Mouse (Mus musculus) ES-CJ7 (cell line): ENCODE data around the gene Plscr3.

ENCODE experiments used
- DNase-seq: peaks from one replicate; pipeline ENCODE4 v3.0.0; 2011; ENCODE audit warnings: low read depth, low spot score

Plscr3 gene

DNA sequence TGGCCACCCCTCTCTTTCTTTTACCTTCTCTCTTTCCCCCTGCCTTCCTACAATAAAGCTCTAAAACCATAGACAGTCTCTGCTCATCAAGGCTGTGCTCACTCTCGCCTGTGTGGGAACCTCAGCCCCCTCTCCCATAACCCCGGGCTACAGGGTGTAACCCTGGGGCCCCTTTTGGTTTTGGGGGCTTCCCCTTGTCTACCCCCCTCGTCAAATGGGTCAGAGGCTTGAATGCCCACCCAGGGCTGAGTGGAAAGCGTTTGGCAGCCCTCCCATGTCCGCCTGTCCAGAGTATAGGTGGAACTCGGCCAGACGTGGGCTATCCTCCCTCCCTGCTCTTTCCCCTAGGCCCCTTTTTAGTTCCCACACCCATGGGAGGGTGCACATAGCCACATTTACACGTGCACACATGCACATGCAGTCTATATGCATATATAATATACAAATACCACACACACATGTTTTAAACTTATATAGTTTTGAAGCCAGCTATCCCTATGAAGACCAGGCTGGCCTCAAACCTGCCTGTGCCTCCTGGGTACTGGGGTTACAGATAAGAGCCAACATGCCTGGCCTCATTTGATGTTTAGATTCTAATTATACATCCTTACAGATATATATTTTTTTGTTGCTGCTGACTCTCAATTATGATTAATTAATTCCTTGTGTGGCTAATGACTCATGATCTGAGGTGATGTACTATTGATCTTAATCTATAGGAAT is 18.1 kb downstream of the Plscr3 start:
- DNase-seq: no peak

- DNase-seq: no peak
These were observed 19.4 kb downstream of the Plscr3 start for GRCm38 (mm10) chr11:69865561-69865960.

- no peak for DNase-seq
These were observed 21.2 kb downstream of the Plscr3 start for GRCm38 (mm10) chr11:69867335-69867734.

DNA sequence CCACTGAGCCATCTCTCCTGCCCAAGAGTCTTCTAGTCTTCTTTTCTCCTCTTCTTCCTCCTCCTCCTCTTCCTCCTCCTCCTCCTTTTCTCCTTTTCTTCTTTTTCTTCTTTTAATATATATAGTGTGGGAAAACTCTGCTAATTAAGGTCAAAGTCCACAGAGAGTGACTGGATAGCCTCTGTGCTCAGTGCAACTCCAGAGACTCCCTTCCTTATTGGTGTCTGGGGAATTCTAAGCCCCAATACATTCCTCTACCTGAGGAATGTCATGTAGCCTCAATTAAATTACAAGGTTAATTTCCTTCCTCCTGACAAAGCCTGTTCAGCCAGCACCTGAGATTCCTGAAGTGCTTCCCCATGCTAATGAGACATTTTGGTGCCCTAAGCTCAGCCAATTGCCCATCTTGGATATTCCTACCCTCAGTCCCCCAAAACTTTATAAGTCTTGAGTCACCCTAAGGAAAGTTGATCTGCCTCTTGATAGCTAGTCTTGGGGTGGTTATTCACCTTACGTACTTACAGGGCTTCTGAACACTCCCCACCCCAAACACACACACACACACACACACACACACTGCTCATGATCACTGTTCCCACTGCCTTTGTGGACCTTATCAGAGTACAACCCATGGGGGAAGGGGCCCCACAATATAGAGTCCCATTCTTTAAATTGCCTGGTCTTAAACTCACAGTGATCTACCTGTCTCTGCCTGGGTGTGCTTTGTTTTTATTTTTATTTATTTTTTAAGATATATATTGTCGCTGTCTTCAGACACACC is 24.3 kb downstream of the Plscr3 start:
- DNase-seq: no peak

- DNase-seq: no peak
These were observed 25.6 kb downstream of the Plscr3 start for GRCm38 (mm10) chr11:69871822-69872221.

GRCm38 (mm10) chr11:69872451-69872850 is 26.3 kb downstream of the Plscr3 start:
- DNase-seq: no peak

- no peak for DNase-seq
These were observed 30.0 kb downstream of the Plscr3 start for GRCm38 (mm10) chr11:69876186-69876585.

DNA sequence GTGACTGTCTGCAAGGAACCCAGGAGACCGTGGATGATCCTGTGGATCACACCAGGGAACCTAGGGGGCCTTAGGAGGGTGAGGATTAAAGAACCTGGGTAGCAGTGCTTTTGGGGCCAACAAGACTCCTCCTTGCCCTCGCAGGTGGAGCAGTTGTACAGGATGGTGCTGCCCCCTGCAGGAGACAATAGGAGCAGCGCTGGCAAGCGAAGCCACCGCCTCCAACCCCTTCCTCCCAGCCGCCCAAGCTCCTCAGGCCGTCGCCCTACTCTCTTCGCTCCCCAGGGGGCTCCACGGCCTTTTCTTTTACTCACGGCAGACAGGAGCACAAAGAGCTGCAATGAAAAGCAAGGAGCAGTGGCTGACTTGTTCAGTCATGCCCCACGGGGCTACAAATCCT is 30.7 kb downstream of the Plscr3 start:
- peak; percentile 95 for DNase-seq

- no peak for DNase-seq
These were observed 31.7 kb downstream of the Plscr3 start, which contains the start of gene Tmem95 for GRCm38 (mm10) chr11:69877878-69878277. Gene Tmem95 (minus strand): TSS chr11:69878018.

- no peak for DNase-seq
These were observed 32.2 kb downstream of the Plscr3 start for GRCm38 (mm10) chr11:69878399-69878798.

DNA sequence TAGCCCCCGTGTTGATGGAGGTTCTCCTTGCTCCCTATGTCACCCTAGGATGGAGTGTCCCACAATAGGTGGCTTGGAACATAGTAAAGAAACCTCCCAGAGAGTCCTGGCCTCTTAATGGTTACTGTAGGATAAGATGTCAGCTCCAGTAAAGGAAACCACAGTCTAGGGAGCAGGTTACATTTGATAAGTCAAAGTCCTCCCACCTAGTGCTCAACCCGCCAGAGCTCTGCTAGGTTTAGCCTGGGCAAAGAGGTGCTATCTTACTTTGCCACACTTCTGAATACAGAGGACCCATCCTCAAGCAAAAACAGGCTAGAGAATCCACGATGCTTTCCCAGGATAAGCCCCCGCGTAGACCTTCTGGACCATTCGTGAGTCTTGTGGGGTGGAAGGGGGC is 32.8 kb downstream of the Plscr3 start:
- DNase-seq: no peak

GRCm38 (mm10) chr11:69879711-69880110 is 33.5 kb downstream of the Plscr3 start:
- DNase-seq: no peak

- peak; percentile 78 for DNase-seq
These were observed 34.3 kb downstream of the Plscr3 start for GRCm38 (mm10) chr11:69880506-69880852.

GRCm38 (mm10) chr11:69880853-69881603 is 34.9 kb downstream of the Plscr3 start, which contains the start of gene Kctd11:
Gene Kctd11 (minus strand): TSS chr11:69881406.
- DNase-seq: peak; percentile 77

GRCm38 (mm10) chr11:69881787-69882670 is 35.9 kb downstream of the Plscr3 start:
- no peak for DNase-seq

- peak; percentile 80 for DNase-seq
These were observed 36.9 kb downstream of the Plscr3 start for GRCm38 (mm10) chr11:69883066-69883465.

GRCm38 (mm10) chr11:69883527-69884151 is 37.5 kb downstream of the Plscr3 start:
- DNase-seq: no peak

GRCm38 (mm10) chr11:69884240-69884639 is 38.1 kb downstream of the Plscr3 start:
- DNase-seq: no peak

- DNase-seq: no peak
These were observed 38.5 kb downstream of the Plscr3 start for GRCm38 (mm10) chr11:69884663-69885062.

GRCm38 (mm10) chr11:69886907-69887635 is 40.9 kb downstream of the Plscr3 start:
- peak; percentile 84 for DNase-seq
